Mouse (Mus musculus): ENCODE results near the gene Elmo1. TPM values are rescaled to one million over a fixed set of nuclear protein-coding genes. Genes with fewer than 3 reads are reported as not detected.

Elmo1 gene
- polyA plus RNA-seq, 1 experiment = 0.40 TPM

DNA sequence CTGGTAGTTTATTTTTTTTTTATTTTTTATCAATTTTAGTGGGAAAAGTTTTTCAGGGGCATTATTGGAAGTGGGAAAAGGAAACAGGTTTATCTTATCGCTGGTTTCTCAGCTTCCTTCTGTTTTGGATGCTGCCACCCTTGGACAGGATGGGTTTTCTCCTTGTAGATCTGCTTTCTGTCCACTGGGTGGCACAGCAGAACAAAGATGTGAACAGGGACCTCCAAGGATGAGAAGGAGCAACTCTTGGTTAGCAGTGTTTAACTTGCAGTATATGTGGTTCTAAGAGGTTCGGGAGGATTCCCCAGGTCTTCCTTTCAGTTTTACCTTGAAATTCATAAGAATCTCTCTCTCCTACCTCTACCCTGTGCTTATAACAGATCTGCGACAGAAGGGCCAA is 209.0 kb downstream of the Elmo1 start:
- no peak for TF ChIP-seq POLR2A (IDR thresholded peaks at IDR 0.05; ENCODE audit: insufficient read length, low read depth)
- no peak for TF ChIP-seq TCF12 (IDR thresholded peaks at IDR 0.05; ENCODE audit: insufficient read depth, poor library complexity, severe bottlenecking)
- TF ChIP-seq MAX (IDR thresholded peaks at IDR 0.05; ENCODE audit: low read depth) = no peak
- no peak for TF ChIP-seq TCF3 (IDR thresholded peaks at IDR 0.05; ENCODE audit: insufficient read length, low read depth)
- no peak for TF ChIP-seq MYOD1 (IDR thresholded peaks at IDR 0.05; ENCODE audit: control insufficient read depth in 1 of 3, insufficient read length in 2 of 3, low read depth in 2 of 3)
- no peak for TF ChIP-seq CEBPB (IDR thresholded peaks at IDR 0.05; ENCODE audit: insufficient read depth, poor library complexity, severe bottlenecking)
- no peak for TF ChIP-seq USF1 (IDR thresholded peaks at IDR 0.05; ENCODE audit: low read depth)
- no peak for TF ChIP-seq POLR2AphosphoS2 (IDR thresholded peaks at IDR 0.05; ENCODE audit: insufficient read length, low read depth)
- no peak for TF ChIP-seq REST (IDR thresholded peaks at IDR 0.05; ENCODE audit: insufficient read depth, insufficient read length)
- TF ChIP-seq E2F4 (IDR thresholded peaks at IDR 0.05; ENCODE audit: insufficient read depth) = no peak
- Histone ChIP-seq H3ac (ENCODE audit: control insufficient read depth, insufficient read length) (no peak overlapping the region), H3K36me3 (ENCODE audit: control insufficient read depth, insufficient read depth) (no peaks in the 10 kb centered on the region), H3K4me3 (no peak overlapping the region), H3K4me2 (ENCODE audit: low read depth) (no peak overlapping the region), H3K27me3 (ENCODE audit: control insufficient read depth, insufficient read depth, insufficient read length) (no peaks in the 10 kb centered on the region), H3K79me2 (ENCODE audit: control insufficient read depth, insufficient read depth) (no peaks in the 10 kb centered on the region)

DNA sequence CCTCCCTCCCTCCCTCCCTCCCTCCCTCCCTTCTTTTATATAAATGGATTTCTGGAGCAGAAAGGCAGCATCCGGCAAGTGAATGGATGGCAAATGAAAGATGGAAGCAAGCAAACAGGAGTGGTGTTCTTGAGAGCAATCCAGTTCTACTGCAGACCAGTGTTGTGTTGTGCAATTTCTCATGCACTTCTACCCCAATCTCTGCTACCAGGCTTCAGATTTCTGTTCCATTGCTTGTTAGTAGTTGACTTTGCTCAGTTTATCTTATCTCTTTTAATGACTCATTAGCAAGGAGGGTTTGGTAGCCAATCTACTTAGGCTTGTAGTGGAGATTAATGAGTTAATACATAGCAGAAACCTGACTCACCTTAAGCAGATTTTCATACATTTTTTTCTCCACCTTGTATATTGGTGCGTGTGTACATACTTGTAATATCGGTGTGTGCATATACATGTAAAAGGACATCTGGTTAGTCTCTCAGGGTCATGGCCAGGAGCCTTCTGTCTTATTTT is 209.7 kb downstream of the Elmo1 start:
- TF ChIP-seq MYOG (IDR thresholded peaks at IDR 0.05; ENCODE audit: control insufficient read depth in 1 of 3, insufficient read depth in 1 of 3, insufficient read length in 2 of 3, low read depth in 2 of 3) (no peak), REST (IDR thresholded peaks at IDR 0.05; ENCODE audit: insufficient read depth, insufficient read length) (no peak), E2F4 (IDR thresholded peaks at IDR 0.05; ENCODE audit: insufficient read depth) (no peak)
- no peaks in the 10 kb centered on the region for H3K27me3 ChIP-seq (ENCODE audit: control insufficient read depth, insufficient read depth, insufficient read length)
- H3K4me3 ChIP-seq = no peak overlapping the region
- H3K79me2 ChIP-seq (ENCODE audit: control insufficient read depth, insufficient read depth) = no peaks in the 10 kb centered on the region
- no peak overlapping the region for H3K4me2 ChIP-seq (ENCODE audit: low read depth)
- no peaks in the 10 kb centered on the region for H3K36me3 ChIP-seq (ENCODE audit: control insufficient read depth, insufficient read depth)
- no peak overlapping the region for H3ac ChIP-seq (ENCODE audit: control insufficient read depth, insufficient read length)

DNA sequence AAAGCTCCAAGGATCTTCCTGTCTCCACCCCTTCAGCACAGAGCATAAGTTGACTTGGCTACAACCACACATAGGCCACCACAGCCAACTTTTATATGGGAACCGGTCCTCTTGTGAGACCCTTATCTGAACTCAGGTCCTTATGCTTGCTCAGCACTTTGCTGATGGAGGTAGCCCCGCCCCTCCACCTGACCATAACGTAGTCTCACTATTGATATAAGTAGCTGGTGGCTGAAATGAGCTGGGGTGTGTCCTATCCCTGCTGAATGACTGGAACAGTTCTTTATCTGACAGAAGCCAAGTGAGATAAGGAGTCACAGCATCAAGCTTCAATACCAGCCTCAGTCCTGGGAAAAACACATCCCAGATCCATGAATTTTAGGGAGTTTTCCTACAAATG is 210.2 kb downstream of the Elmo1 start:
- Histone ChIP-seq H3K79me2 (ENCODE audit: control insufficient read depth, insufficient read depth) (no peaks in the 10 kb centered on the region), H3K27me3 (ENCODE audit: control insufficient read depth, insufficient read depth, insufficient read length) (no peaks in the 10 kb centered on the region), H3K36me3 (ENCODE audit: control insufficient read depth, insufficient read depth) (no peaks in the 10 kb centered on the region), H3ac (ENCODE audit: control insufficient read depth, insufficient read length) (no peak overlapping the region), H3K4me2 (ENCODE audit: low read depth) (no peak overlapping the region), H3K4me3 (no peak overlapping the region)
- no peak for TF ChIP-seq REST (IDR thresholded peaks at IDR 0.05; ENCODE audit: insufficient read depth, insufficient read length)
- no peak for TF ChIP-seq POLR2A (IDR thresholded peaks at IDR 0.05; ENCODE audit: insufficient read length, low read depth)
- no peak for TF ChIP-seq USF1 (IDR thresholded peaks at IDR 0.05; ENCODE audit: low read depth)
- TF ChIP-seq MAX (IDR thresholded peaks at IDR 0.05; ENCODE audit: low read depth) = no peak
- no peak for TF ChIP-seq CEBPB (IDR thresholded peaks at IDR 0.05; ENCODE audit: insufficient read depth, poor library complexity, severe bottlenecking)
- TF ChIP-seq POLR2AphosphoS2 (IDR thresholded peaks at IDR 0.05; ENCODE audit: insufficient read length, low read depth) = no peak

DNA sequence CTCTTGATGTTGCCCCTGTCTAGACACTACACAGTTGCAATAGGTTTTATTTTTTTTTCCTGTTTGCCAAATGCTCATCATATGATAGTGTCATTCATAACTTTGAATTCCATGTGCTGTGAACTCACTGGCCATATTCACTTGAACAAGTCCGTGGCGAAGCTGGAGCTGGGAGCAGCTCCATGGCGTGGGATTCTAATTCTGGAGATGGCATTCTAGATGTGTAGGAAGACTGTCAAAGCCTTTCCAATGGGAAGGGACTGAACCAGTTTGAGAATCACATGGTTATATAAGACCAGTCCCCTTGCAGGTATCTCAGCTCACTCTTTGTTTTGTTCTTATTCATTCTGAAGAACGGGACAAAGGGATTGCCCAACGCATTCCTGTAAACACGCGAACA is 211.4 kb downstream of the Elmo1 start:
- no peak overlapping the region for H3K4me2 ChIP-seq (ENCODE audit: low read depth)
- H3K36me3 ChIP-seq (ENCODE audit: control insufficient read depth, insufficient read depth) = no peaks in the 10 kb centered on the region
- no peaks in the 10 kb centered on the region for H3K27me3 ChIP-seq (ENCODE audit: control insufficient read depth, insufficient read depth, insufficient read length)
- TF ChIP-seq SRF (IDR thresholded peaks at IDR 0.05; ENCODE audit: control insufficient read depth, insufficient read length, low read depth) (no peak), MYOD1 (IDR thresholded peaks at IDR 0.05; ENCODE audit: control insufficient read depth in 1 of 3, insufficient read length in 2 of 3, low read depth in 2 of 3) (no peak), TCF12 (IDR thresholded peaks at IDR 0.05; ENCODE audit: insufficient read depth, poor library complexity, severe bottlenecking) (no peak), MAX (IDR thresholded peaks at IDR 0.05; ENCODE audit: low read depth) (no peak), E2F4 (IDR thresholded peaks at IDR 0.05; ENCODE audit: insufficient read depth) (no peak), POLR2A (IDR thresholded peaks at IDR 0.05; ENCODE audit: insufficient read length, low read depth) (no peak), CEBPB (IDR thresholded peaks at IDR 0.05; ENCODE audit: insufficient read depth, poor library complexity, severe bottlenecking) (no peak), MYOG (IDR thresholded peaks at IDR 0.05; ENCODE audit: control insufficient read depth in 1 of 3, insufficient read depth in 1 of 3, insufficient read length in 2 of 3, low read depth in 2 of 3) (no peak), POLR2AphosphoS2 (IDR thresholded peaks at IDR 0.05; ENCODE audit: insufficient read length, low read depth) (no peak), USF1 (IDR thresholded peaks at IDR 0.05; ENCODE audit: low read depth) (no peak), REST (IDR thresholded peaks at IDR 0.05; ENCODE audit: insufficient read depth, insufficient read length) (no peak), TCF3 (IDR thresholded peaks at IDR 0.05; ENCODE audit: insufficient read length, low read depth) (no peak)
- no peaks in the 10 kb centered on the region for H3K79me2 ChIP-seq (ENCODE audit: control insufficient read depth, insufficient read depth)
- no peak overlapping the region for H3K4me3 ChIP-seq
- no peak overlapping the region for H3ac ChIP-seq (ENCODE audit: control insufficient read depth, insufficient read length)

DNA sequence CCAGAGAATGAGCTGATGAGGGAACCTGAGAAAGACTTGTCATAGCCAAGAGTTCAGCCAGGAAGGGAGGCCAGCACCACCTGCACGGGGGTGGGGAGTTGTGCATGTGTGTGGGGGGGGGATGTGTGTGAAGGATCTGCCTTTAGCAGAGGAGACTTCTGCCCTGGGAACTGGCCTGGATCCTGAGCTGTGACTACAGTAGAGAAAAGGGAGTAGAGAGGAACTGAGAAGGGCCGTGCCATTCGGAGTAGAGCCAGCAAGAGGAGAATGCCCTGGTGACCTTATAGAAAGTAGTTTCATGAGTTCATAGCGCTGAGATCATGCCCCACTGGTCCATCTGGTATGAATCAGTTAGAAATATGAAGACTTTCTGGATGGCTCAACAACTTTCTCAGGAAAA is 215.2 kb downstream of the Elmo1 start:
- Histone ChIP-seq H3K36me3 (ENCODE audit: control insufficient read depth, insufficient read depth) (no peaks in the 10 kb centered on the region), H3ac (ENCODE audit: control insufficient read depth, insufficient read length) (no peak overlapping the region), H3K27me3 (ENCODE audit: control insufficient read depth, insufficient read depth, insufficient read length) (no peaks in the 10 kb centered on the region), H3K79me2 (ENCODE audit: control insufficient read depth, insufficient read depth) (no peaks in the 10 kb centered on the region), H3K4me2 (ENCODE audit: low read depth) (no peak overlapping the region), H3K4me3 (no peak overlapping the region)
- TF ChIP-seq SRF (IDR thresholded peaks at IDR 0.05; ENCODE audit: control insufficient read depth, insufficient read length, low read depth) = no peak
- TF ChIP-seq TCF12 (IDR thresholded peaks at IDR 0.05; ENCODE audit: insufficient read depth, poor library complexity, severe bottlenecking) = no peak
